Mouse (Mus musculus) small intestine, adult 2 months (tissue): ENCODE measurements around the gene Hk2.

ENCODE experiments used
- CTCF ChIP-seq: fragments of 200-500 bp; IDR thresholded peaks from 2 replicates; pipeline ENCODE4 v1.5.1; 2012; ENCODE audit warnings: low read depth, mild to moderate bottlenecking, control low read depth, inconsistent platforms, low read length, moderate library complexity, mixed read lengths; ENCODE audit not compliant: insufficient replicate concordance, insufficient read length; ENCODE audit errors: extremely low read depth
- POLR2A ChIP-seq: fragments of 200-500 bp; IDR thresholded peaks from 2 replicates; pipeline ENCODE4 v1.6.1; 2012; ENCODE audit warnings: low read depth, mild to moderate bottlenecking, control low read depth, inconsistent platforms, low read length, moderate library complexity

DNA sequence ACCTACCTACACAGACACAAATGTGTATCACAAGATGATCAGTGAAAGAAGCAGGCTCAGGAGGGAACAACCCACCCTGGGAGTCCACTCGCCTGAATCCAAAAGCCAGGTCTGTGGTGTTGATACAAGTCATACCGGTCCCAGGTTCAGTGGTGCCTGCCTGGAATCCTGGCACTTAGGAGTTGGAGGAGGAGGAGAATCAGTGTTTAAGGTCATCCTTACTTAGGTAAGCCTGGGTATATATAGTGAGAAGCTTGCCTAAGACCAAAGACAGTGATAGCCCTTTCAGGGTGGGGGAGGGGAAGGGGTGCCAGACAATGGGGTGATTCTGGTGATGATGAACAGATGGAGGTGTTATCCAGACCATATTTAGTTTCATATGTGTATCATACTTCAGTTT is 9.0 kb downstream of the Hk2 start:
- no peak for TF ChIP-seq CTCF
- TF ChIP-seq POLR2A = no peak
